Mouse (Mus musculus) layer of hippocampus, postnatal 25 days (tissue): Measurements from ENCODE around the gene Wnt7b. TPM values are rescaled to one million over a fixed set of nuclear protein-coding genes. Genes with fewer than 3 reads are reported as not detected.
A peak's percentile ranks its signal among the peaks of the same experiment; 100 is the strongest.

Experiments
- DNase-seq, 2 experiments: peaks; one replicate each; pipeline ENCODE4 v3.0.0; 2022; ENCODE audit warnings: mixed read lengths in 2 of 2, low spot score in 1 of 2; ENCODE audit errors: extremely low spot score in 1 of 2
- total RNA-seq, 2 experiments: library from RNA; stranded (reverse); gene quantifications; 2 replicates each; pipeline ENCODE4 v1.2.3; 2021

Gene Wnt7b
- total RNA-seq, 2 experiments from 2014 or later = 45.3 to 46.9 TPM

DNA sequence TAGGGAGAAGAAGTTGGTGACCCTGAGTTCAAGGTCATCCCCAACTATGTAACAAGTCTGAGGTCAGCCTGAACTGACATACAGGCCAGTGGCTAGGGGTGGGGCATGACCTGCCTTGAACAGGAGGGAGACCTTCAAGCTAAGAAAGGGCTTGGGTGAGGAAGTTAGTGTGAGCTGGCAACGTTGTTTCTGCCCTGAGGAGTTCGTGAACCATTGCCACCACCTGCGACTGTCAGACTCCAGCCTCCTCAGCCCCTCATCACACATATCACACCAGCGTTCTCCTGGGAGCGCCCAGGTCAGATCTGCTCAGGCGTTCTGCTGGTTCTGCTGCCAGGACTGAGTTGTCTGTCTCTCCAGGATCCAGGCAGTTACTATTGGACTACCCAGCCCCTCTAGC, 20.5 kb upstream of the Wnt7b start:
- DNase-seq = no peak

DNA sequence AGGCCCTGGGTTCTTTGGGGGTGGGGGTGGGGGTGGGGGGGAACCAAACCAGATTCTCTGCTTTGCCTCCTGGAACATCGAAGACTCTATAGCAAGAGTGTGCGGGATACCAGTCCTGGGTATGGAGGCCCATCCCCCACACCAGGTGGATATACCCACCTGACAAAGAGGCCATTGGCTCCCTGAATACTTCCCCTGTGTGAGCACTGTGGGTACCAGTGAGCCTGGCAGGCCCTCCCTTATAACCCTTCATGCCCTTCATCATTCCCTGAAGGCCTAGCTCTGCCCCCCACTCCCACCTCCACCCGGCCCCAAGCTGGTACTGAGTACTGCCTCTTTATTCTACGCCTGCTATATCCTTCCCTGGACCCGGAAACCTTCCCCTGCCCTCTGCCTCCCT, 19.7 kb upstream of the Wnt7b start:
- DNase-seq = no peak

DNA sequence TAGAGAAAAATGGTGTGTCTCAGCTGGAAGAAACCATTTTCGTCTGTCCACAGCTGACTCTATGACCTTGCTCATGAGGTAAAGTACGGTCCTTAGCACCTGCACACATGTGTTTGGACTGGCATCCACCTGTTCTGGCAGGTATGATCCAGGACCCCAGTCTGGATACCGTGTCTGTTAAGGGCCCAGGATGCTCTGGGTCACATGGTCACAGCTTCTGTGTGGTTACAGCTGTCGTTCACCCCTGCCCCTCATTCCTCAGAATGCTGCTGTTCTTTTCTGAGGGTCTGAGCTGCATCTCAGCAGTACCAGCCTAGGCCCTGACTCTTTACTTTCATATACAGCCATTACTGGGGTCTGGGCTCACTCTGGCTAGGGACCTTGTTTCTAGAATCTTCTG, 18.9 kb upstream of the Wnt7b start:
- DNase-seq = no peak

DNA sequence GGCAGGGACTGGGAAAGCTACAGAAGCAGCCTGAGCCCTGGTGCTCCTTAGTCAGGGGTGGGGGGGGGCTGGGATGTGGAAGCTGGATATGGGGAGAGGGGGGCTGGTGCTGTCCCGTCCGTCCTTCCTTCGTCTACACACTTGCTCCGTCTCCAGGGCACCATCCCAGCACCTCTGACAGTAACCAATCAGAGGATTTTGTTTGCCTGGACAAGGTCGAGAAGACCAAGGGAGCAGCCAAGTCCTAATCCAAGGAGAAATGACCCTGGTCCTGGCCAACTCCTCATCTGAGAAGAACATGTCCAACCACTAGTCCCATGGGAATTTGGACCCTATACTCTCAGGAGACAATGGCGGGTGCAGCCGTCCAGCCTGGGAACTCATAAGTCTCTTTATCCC, 18.4 kb upstream of the Wnt7b start:
- no peak for DNase-seq

DNA sequence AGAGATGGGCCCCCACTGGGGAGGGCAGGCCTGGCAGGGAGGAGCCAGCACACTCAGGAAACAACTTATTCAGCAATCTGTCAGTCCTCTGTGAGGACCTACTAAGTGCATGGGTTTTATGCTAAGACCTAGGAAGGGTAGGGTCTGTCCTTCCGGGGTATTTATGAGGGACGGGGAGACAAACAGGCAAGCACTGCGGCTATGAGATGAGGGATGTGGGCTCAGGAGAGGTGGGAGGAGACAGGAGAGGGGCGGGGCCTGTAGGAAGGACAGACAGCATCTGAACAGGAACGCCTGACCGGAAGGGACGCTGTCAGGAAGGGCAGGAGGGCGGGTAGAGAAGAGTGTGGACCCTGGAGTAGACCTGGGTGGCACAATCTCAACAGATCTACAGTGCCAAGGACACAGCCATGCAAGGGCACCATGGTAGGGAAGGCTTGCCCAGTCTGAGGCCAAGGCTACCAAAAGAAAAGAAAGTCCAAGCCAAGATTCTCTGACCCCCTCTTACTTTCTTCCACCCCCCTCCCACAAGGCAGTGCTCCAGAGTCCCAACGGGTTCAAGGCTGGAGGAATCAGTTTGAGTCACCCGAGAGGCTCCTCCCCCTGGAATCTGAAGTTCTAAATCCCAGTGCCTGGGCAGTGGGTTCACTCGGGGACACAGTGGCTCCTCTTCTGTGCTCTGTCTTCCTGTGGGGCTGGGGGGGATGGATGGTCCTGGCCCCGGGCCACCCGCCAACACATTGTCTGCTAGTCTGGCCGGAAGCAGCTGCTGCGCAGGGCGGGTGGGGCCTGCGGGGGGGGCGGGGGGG, 17.8 kb upstream of the Wnt7b start:
- no peak for DNase-seq

DNA sequence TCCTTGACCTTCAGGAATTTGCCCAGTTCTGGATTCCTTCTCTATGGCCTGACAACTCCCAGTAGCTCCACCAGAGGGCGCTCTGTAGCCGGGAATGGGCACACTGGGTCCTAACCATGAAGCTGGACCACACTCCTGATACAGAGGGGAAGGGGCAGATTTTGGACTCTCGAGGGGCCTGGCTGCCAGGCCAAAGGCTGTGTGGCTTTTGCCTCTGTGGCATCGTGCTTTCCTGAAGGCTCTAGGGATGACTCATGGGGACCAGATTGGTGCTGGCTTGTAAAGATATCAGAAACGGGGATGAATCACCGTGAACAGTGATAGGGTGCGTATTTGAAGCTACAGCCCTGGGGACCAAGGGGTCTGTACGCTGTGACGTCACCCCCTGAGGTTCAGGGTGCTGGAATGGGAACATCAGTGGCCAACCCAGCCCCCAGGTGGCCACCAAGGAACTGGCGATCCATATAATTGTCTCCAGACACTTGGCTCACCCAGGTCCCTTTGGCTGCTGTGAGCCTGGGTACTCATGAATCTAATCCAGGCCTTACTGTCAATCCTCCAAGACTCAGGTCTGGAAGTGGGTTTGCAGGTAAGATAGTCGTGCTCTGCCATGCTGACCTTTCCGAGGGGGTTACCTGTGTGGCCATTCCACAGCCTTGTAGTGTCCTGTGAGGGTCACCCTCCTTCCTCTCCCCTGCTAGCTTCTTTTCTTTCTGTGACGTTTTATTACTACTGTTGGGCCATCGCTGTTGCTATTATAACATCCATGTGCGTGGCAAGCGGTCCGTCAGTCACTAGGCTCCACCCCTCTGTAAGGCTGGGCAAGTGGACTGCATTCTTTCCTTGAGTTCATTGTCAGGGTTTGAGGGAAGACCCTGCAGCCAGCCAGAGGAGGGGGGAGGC, 17.0 kb upstream of the Wnt7b start:
- DNase-seq = peak; percentile 74 to 85

DNA sequence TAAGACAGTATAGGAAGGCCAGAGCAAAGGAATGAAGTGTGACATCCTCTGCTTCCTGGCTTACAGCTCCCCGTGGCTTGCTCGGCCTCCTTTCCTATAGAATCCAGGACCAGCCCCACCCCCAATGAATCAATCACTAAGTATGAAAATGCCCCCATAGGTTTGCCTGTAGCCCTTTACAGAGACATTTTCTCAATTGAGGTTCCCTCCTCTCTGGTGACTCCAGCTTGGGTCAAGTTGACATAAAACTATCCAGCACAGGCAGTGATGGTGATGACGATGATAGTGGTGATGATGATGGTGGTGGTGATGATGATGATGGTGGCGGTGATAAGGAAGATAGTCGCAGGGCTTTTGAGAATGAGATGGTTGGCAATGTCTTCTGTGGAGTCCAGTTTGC, 16.2 kb upstream of the Wnt7b start:
- no peak for DNase-seq

DNA sequence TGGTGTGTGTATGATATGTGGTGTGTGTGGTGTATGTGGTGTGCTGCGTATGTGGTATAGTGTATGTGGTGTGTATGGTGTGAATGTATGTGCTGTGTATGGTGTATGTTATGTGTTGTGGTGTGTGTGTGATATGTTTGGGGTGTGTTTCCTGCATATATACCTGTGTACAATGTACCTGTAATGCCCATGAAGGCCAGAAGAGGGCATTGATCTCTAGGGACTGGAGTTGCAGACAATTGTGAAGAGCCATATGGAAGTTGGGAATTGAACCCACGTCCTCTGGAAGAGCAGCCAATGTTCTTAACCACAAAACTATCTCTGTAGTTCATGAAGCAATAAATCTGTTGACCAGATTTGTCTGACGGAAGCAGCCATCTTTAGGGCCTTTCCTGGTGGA, 15.1 kb upstream of the Wnt7b start:
- DNase-seq = no peak

DNA sequence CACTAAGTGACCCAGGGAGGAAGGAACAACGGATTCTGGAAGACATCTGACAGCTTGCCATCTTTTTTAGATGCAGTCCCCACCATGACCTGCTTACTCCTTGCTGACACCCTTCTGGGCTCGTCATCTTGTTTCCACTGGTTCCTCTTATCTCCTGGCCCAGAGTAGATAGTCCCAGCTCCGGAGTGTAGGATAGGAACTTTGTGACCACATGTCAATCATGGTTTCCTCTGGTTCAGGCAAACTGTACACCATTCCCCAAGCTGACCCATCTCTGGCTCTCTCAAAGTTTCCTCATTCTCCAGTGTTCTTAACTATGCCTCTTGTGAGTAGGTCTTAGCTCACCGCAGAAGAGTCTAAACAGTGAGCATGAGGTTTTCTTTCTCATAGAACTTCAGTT, 10.4 kb upstream of the Wnt7b start:
- no peak for DNase-seq

DNA sequence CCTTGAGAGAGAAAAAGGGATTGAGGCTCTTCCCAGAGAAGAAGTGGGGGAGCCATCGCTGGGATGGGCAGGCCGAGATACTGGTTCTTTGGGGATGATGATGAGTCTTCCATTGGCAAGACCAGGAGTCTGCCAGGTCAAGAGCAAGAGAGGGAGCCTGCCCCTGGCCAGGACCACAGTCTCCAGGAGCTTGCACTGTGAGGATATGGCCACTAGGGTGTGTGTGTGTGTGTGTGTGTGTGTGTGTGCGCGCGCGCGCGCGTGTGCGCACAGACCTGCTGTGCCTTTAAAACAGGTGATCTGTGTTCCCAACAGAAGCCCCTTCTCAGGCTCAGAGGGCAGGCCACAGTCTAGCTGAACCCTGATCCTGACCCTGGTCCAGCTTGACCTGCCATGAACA, 8.6 kb upstream of the Wnt7b start:
- no peak for DNase-seq

DNA sequence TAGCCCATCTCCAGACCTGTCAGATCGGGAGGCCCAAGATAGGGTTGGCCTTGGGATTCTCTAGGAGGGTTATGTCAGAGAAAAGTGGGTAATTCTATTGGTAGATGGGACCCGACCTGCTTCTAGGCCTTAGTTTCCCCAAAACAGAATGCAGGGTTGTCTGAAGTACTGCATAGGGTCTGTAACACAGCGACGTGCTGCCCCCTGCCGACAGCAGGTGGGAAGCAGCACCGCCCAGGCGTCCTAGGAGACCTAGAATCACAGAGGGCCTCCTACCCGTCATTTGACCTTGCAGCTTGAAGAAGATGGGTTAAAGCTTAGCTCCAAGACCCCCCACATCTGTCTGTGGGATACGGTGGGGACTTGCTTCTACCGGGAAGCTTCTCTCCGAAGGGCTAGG, 1.2 kb upstream of the Wnt7b start:
- peak in 1 of 2 experiments; percentile 86 for DNase-seq

DNA sequence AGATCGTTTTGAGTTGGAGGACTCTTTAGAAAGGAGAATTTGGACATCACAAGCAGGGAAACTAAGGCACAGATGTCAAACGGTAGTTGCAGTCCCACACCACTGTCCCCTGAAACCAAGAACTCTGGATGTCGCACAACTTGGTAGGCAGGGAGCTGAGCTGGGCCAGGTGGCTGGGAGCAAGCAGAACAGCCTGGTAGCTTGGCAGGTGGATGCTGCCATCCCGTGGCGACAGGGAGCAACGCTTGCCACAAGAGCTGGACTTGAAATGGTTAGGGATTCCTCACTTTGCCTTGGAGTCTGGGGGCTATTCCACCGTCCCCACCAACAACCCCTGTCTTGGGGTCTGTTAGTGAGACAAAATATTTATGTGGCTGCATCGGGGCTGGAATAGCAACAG, 751 bp upstream of the Wnt7b start:
- peak; percentile 69 to 80 for DNase-seq

DNA sequence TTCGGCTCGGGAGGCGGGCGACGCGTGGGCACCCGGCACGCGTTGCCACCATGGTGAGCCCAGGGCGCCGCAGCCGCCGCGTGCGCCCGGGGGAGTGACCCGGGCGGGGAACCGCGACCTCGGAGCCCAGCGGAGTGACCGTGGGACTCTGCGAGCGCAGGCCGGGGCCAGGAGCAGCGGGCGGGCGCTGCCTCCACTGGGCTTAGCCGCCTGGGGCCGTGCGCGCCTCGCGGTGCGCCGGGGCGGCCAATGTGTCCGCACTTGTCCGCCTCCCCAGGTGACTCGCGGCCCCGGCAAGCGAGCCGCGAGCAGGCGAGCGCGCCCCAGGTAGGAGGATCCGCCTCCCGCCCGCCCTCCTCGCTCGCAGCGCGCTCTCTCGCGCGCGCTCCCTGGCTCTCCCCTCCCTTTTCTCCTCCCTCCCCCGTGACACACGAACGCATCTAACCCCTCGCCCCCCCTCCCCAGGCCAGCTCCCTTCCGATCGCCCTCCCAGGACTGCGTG, 659 bp downstream of the Wnt7b start:
- no peak for DNase-seq

DNA sequence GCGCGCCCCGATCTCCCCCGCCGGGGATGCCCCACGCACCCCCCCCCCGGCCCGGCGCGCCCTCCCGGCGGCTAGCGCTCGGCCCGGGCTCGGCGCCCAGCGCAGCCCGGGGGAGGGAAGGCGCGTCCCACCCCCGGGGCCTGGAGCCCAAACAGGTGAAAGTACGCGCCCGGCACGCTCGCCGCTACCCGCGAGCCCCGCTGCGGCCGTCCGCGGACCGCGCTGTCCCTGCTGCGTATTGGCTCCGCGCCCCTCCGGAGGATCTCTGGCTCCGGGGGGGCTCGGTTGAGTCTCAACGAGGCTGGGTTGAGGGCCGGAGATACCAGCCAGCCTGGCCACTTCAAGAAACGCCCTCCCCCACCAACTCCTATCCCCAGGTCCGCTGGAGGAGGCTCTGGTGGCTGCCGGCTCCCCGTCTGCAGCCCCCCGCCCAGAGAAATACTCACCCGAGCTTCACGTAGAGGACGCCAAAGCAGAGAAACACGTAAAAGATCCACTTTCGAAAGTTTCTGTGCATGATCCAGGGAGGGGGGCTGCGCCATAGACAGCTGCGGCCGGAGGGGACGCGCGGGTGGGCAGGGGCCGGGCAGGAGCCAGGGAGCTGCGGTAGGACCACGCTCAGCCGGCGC, 1.2 kb downstream of the Wnt7b start:
- no peak for DNase-seq

DNA sequence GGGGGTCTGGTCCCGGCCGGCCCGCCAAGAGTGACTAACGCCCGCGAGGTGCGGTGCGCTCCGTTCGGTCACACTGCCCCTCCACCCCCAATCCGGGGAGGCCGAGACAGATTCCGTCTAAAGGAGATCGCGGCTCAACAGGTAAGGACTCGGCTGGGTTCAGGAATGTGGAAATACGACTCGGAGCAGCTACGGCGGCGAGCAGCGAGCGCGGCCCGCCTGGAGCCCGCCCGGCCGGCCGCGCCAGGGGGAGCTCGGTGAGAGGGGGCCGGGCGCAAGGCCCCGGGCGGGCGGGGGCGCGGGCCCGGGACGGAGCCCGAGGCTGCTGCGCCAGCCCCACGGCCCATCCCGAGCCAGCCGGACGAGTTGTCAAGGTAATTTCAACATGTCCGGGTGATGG, 1.8 kb downstream of the Wnt7b start:
- DNase-seq = no peak

DNA sequence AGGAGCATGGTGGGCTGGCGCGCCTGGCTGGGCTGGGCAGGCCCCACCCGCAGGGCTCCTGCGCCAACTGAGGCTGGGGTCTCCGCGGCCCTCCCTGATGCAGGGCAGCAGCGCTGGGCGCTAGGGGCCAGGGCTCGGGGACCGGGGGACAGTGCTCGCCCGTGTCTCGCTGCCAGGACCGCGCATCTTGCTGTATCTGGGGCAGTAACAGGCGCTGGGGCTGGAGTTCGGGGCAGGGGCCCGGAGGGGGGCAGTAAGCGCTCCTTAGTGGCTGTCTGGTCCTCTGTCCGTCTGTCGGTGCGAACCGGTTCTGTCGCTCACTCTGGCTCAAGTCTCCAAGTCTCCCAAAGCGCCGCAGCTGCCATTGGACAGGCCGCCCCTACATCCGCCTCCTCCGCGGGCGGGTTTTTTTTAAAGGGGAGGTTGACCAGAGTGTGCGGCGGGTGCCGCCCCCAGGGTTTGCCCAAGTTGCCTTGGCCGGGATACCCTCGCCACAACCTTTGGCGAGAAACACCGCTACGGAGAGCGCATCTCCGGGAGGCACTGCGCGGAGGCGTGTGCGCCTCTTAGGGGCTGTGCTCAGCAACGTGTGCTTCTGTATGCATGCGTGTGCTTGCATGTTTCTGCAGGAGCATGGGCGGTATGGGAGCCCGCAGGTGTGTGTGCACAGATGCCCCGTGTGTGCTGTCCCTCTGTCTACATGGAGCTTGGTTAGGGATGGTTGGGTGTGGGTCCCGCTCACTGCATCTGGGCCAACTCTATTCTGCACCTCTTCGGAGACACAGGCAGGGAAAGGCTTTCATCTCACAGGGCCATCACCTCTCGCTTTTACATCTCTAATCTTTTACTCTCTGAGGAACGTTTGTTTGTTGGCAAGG, 4.5 kb downstream of the Wnt7b start:
- DNase-seq = no peak

DNA sequence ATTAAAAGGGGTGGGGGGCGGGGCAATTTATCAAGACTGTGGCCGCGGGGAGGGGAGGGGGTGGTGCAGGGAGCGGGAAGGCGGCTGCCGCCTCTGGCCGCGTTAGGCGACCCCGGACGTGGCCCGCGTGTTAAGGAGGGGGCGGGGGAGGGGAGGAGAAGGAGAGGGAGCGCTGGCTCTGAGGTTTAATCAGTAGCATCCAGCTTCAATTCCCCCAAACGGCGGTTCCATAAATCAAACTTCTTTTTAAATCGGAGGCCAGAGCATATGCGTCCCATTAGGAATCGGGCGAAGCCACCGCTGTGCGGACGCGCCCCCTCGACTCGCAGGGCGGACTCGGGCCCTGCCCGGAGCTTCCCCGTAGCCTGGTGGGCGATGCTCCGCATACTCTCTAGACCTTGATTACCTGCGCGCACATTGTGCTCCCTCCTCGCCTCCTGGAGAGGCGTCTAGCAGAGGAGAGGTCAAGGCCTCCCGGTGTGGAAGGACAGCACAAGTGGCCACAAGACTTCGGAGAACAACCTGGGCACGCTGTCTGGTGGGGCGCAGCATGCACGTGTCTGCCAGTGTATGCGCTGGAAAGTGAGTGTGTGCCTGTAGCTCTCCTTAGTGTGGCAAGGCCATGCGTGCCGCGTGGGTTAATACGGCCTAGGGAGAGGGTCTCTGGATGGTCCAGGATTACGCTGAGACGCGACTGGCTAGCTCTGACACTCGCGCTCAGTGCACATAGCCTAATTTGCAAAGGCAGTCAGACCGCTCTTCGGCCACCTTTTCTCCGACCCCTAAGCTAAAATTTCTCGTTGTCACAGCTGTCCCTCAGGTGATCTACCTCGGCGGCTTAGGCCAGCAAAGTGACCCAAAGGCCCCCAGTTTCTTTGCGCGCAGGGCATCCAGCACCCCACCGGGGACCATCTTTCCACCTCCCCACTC, 5.5 kb downstream of the Wnt7b start:
- DNase-seq = no peak

DNA sequence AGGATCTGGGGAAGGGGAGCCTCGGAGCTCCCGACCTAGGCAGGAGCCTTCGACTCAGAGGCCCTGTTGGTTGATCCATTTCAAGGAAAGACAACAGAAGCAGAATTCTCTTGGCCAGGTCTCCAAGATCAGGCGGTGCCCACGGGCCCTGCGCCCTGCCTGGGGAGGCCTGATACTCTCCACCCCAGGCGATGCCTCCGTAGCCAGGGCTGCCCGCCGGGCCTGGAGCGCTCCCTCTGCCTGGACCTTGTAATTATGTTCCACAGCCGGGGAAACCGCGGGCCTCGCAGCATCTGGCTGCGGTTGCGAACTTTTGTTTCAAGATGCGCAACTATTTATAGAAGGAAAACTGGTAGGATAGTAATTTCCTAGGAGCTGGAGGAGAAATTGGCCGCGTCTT, 6.2 kb downstream of the Wnt7b start:
- DNase-seq = no peak

DNA sequence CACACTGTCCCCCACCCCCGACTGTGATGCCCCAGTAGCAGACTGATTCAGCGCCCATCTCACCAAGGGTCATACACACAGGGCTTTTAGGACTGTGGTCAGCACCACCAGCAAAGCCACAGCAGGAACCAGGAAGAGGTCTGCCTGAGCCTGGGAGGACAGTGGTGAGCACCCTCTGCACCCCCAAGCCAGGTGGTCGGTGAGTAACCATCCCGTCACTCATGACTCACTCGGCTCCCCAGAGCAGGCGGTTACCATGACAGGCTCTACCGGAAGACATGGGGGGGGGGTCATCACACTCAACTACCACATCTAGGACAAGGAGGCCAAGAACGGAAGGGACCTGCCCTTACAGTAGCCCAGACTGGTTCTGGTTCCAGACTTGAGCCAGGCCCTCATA, 7.7 kb downstream of the Wnt7b start:
- DNase-seq = no peak
